Mouse (Mus musculus) c-Kit-negative CD71-positive TER-119-positive erythroid progenitor cells, embryonic 14.5 days (primary cell): ENCODE measurements around the gene Cyp2w1.
"Not testable (repeated sequence)": the region's sequence is repeated elsewhere in the genome, so short reads cannot be mapped to it uniquely, and the experiment has no call there.

ENCODE experiments used
- DNase-seq: peaks from one replicate; pipeline ENCODE4 v3.0.0-alpha.2; 2013; ENCODE audit warnings: low read depth, low spot score

Gene Cyp2w1

GRCm38 (mm10) chr5:139332590-139333272 is 19.7 kb upstream of the Cyp2w1 start:
- no peak for DNase-seq

- DNase-seq = no peak
Observed at GRCm38 (mm10) chr5:139333301-139334013, 19.0 kb upstream of the Cyp2w1 start.

DNA sequence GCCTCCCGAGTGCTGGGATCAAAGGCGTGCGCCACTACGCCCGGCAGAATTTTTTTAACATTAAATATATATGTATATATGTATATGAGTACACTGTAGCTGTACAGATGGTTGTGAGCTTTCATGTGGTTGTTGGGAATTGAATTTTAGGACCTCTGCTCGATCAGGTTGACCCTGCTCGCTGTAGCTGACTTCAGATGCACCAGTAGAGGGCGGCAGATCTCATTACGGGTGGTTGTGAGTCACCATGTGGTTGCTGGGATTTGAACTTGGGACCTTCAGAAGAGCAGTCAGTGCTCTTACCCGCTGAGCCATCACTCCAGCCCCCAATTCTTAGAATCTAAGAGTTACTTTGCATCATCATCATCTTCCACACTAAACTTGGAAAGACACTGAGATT is 18.0 kb upstream of the Cyp2w1 start:
- not testable (repeated sequence) for DNase-seq

- no peak for DNase-seq
Observed at GRCm38 (mm10) chr5:139335634-139336033, 16.8 kb upstream of the Cyp2w1 start.

GRCm38 (mm10) chr5:139337826-139338370 is 14.5 kb upstream of the Cyp2w1 start:
- DNase-seq = no peak

- DNase-seq = no peak
Observed at GRCm38 (mm10) chr5:139338403-139338802, 14.0 kb upstream of the Cyp2w1 start.

DNA sequence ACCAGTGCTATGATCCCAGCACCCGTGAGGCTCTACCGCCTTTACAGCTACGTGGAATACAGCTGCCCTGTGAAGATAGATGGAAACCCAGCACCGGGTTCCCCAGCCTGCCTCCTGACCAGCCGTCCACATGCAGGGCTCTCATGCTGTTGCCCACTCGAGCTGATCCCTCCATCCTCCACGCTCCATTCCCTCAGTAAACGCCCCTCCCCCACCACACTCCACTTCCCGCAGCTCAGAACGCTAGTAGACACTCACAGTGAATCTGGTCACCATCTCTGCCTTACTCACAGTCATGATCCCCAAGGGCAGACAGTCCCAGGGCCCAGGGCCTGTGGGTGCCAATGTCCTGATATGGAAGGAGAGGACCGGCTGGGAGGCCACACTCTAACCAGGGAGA is 13.5 kb upstream of the Cyp2w1 start:
- DNase-seq = no peak

DNA sequence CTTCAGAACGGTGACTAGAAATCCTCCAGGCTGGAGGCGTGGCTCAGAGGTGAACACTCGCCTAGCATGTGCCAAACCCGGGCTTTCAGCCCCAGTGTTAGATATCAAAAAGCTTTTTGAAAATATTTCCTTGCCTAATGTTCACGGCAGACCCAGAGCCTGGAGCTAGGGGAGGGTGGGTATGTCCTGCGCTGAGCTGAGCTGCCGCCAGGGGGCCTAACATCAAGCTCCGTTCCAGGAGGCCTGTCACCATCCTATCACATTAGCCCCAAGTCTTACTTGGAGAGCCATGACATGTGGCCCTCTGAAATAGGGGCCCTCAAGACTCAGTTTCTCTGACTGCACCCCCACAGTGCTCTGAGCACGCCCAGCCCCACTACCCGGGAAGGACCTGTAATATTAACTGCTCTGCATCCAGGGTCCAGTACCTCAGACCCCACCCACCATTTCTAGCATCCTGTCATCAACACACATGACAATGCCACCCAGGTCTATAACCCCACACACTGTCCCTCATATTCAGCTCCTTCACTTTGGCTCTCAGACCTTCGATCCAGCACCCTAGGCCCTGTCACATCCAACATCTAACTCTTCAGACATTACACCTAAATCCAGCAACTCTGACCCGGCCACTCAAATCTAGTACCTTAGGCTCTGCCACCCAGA is 8.3 kb upstream of the Cyp2w1 start:
- DNase-seq = peak; percentile 68

DNA sequence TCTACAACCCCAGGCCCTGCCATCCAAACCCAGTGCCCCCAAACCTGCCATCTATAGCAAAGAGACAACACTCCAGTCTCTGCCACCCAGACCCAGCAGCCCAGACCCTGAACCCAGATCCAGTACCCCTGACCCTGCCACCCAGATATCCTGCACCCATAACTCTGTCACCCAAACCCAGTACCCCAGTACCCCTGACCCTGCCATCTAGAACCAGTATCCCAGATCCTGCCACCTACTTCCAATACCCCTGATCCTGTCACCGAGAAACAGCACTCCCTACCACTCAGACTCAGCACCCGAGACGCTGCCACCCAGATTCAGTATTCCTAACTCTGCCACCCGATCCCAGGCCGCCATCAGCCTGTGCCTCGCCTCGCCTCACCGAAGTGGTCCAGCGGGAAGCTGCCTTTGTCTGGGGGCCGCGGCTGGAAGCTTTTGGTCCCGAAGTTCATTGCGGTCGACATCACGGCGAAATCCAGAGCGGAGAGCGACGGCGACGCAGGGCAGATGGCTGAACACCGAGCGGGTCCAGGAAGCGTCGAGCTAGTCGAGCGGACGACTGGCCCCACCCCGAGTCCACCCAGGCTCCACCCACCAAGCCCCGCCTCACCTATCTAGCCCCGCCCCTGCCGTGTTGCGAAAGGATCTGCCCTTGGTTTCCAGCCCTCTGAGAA is 7.6 kb upstream of the Cyp2w1 start:
- DNase-seq = peak; percentile 87

DNA sequence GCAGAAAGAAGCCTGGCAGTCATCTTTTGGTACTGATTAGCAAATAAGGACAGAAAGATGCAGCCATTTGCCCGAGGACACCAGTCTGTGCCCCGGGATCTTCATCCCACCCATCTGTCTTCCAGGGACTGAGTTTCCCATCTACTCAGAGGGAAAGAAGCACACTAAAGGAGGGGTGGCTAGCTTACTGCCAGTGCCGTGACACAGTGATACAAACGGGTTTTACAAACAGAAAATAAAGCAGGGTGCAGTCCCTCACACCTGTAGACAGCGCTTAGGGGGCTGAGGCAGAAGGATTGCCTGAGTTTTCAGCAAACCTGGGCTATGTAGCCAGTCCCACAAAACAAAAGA is 7.1 kb upstream of the Cyp2w1 start:
- DNase-seq = no peak

GRCm38 (mm10) chr5:139347225-139347624 is 5.2 kb upstream of the Cyp2w1 start:
- DNase-seq = no peak

GRCm38 (mm10) chr5:139349713-139350112 is 2.7 kb upstream of the Cyp2w1 start:
- no peak for DNase-seq

DNA sequence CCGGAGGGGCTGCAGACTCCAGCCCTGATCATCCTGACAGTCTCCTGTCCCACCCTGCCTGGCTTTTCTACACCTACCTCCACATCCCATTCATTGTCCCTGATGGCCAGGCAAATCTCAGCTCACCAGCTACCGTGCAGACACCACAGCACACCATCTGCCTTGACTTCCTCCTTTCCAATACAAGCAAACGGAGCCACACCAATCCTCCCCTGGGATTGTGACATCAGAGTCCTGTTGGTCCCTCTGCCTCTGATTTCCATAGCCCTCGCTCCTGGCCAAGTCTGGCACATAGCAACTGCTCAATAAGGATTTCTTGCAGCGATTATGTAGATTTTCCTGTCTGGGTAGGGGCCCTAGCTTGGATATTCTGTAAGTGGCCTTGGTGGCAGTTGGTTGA is 1.3 kb upstream of the Cyp2w1 start, which contains the start of gene Cox19:
Gene Cox19 (minus strand): TSS at position 285 of the 400 bp plus-strand sequence.
- no peak for DNase-seq

DNA sequence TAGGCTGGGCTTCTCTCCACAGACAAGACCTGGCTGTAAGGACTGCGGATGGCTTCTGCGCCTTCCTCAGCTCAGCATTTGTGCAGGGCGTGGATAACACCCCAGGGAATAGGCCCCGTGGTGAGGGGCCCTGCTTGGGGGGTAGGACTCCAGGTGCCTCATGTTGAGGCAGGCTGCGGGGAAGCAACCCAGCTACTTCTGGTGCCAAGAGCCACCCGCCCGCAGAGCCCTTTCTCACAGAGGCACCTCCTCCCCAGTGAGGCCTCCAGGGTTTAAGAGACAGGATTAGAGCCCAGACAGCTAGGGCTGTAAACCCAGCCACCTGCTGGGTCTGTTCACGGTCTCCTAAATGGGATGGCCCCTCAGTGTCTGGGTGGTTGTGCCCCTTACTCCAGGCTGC is 789 bp upstream of the Cyp2w1 start:
- DNase-seq = no peak

DNA sequence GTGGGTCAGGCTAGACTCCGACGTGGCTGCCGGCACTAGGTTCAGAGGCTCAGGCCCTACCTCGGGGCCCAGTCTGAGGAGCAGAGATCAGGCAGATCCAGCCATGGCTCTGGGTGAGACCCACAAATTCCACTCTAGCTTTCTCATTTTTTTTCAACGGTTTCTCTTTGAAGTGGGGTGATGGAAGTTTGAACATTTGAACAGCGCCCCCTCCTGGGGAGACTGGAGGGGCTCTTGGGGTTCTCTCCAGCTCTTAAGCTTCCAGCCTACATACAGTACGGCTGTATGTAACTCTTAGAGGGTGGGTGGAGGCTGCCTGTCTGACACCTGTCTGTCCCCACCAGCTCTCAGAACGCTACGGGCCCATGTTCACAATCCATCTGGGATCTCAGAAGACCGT is 1.1 kb downstream of the Cyp2w1 start:
- peak; percentile 48 for DNase-seq

DNA sequence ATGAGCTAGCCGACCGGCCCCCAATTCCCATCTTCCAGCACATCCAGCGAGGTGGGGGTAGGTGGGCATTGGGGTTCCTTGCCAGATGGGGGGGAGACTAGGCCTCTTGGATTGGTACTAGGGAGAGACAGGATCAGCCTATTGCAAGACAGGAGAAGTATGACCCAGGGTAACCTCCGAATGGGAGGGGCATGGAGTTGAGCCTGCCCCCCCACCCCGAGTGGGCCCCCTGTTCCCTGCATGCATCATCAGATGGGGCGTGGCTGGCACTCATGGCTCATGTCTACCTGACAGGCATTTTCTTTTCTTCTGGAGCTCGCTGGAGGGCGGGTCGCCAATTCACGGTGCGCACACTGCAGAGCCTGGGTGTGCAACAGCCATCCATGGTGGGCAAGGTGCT is 1.5 kb downstream of the Cyp2w1 start:
- no peak for DNase-seq

DNA sequence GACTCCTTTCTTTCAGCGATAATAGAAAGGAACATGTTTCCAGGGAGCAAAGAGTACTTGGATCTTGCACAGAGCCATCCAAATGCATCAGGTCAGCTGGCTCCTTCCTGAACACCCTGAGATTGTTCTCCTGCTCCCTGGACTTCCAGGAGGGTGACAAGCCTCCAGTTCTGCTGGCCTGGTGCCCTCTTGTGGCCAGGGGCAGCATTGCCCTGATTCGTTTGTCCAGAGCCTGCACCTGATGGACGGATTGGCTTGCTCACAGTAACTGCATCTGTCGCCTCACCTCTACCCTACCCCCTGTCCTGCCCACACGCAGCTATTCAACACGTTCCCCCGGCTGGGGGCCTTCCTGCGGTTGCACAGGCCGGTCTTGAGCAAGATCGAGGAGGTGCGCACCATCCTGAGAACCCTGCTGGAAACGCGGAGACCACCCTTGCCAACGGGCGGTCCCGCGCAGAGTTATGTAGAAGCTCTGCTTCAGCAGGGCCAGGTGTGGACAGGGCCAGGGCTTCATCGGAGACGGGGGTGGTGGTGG is 2.9 kb downstream of the Cyp2w1 start:
- DNase-seq = peak; percentile 58

DNA sequence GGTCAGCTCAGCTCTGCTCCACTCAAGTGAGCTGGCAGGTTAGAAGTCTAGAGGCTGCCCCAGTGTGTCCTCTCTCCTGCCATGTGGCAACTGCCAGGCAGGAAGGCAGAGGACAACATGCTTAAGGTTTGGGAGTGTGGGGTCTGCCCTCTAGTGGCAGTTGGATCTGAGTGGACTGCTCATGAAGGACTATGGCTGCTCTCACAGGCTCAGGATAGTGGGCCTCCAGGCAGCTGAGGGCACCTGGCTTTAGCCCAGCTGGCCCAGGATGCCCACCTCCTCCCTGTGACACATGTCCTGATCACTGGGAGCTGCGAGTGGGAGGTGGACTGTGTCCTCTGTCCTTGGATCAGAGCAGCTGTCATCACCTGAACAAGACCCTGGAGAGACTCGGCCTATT is 6.2 kb downstream of the Cyp2w1 start:
- DNase-seq = no peak

DNA sequence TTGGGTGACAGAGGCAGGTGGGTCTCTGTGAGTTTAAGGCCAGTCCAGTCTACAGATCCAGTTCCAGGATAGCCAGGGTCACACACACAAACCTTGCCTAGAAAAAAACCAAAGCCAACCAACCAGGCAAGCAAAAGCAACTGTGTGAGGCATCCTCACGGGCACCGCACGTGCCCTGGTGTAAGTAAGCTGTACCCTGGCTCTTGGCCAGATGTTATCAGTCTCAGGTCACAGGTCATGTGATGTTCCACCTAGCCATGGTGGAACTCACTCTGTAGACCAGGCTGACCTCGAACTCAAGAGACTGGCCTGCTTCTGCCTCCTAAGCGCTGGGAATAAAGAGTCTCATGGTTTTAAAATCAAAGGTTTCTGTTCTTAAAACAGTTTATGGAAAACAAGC is 6.8 kb downstream of the Cyp2w1 start:
- no peak for DNase-seq

- DNase-seq = no peak
Observed at GRCm38 (mm10) chr5:139363858-139364257, 11.4 kb downstream of the Cyp2w1 start.

DNA sequence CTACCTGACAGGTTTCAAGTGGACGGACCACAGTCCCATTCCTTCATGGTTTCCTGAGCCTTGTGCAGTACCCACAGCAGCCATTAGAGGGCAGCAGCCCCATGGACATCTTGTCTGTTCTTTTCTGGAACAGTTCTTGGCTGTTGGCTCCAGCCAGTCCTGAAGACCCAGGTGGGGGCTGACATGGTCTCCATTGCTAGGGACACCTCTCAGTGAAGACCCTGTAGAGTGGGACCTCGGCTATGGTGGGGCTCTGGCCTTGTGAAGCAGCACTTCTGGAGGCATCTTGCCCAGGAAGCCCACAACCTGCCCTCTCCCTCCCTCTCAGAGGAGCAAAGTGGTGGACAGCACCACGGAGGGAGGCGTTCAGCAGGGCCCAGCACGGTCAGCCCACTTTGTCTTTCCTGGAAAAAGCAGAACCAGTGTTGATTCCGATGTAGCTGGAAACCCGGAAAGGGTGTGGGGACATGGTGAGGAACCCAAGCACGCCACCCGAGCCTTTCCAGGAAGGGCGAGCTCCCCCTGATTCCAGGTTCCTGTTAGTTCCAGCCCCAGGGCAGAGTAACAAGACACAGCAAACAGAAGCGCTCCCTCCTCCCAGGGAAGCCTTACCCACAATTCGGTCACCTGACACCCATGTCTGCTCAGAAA is 12.0 kb downstream of the Cyp2w1 start:
- DNase-seq = peak; percentile 72
